Mouse (Mus musculus) megakaryocyte, embryonic 14.5 days (primary cell): ENCODE data around the gene Lca5.

Experiments
- FLI1 ChIP-seq: IDR thresholded peaks from 2 replicates; pipeline ENCODE4 v1.6.1; 2012; ENCODE audit warnings: low read length, inconsistent platforms, mixed read lengths
- GATA1 ChIP-seq: IDR thresholded peaks from 3 replicates; pipeline ENCODE4 v1.6.1; 2012; ENCODE audit warnings: mixed read lengths, low read length, inconsistent platforms, borderline replicate concordance

DNA sequence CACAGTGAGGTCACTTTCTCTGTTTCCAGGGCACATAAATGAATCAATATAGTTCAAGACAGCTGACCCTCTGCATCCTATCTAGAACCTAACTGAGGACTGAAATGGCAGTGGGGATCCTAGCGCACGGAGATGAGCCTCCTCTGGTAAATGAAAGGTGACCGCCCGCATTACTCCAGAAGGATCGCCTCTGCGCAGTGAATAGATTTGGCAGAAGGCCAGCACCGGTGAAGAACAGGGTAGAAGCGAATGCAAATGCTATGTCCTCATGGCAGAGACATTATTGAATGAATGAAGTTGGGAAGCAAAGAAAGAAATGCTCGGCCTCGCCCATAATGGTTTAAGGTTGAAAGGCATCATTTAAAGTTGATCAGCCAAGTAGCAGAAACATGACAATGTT, 61.3 kb downstream of the Lca5 start:
- TF ChIP-seq GATA1 = no peak
- no peak for TF ChIP-seq FLI1
